Mouse (Mus musculus): ENCODE results near the gene Tiparp. TPM values are rescaled to one million over a fixed set of nuclear protein-coding genes. Genes with fewer than 3 reads are reported as not detected.

Tiparp gene
- polyA plus RNA-seq, 1 experiment from 2014 or later, result 39.5 TPM

DNA sequence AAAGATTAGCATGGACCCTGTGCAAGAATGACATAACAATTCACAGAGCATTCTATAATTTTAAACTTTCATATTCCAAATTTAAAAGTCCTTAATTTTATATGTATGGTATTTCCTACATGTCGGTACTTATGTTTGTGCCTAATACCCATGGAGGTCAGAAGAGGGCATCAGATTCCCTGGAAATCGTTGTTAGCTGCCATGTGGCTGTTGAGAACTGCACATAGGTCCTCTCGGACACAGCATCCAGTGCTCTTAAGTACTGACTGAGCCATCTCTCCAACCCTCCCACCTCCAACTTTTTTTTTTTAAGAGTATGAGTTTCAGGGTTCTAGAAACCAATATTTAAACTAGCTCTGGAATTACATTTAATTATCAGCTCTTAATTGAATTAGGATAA is 2.5 kb upstream of the Tiparp start:
- peaks cover 2% of the 10 kb centered on the region; the same call in 1 of the 2 replicates for H3K4me1 ChIP-seq (ENCODE audit: control insufficient read depth, insufficient read depth, low read length)
- ATAC-seq, result no peak
- no peak overlapping the region for H3K27ac ChIP-seq (ENCODE audit: low read length)
- H3K9ac ChIP-seq (ENCODE audit: low read depth, low read length), result no peak overlapping the region
- no peaks in the 10 kb centered on the region for H3K27me3 ChIP-seq (replicated peaks; ENCODE audit: control insufficient read depth, insufficient read depth, low read length)
- H3K36me3 ChIP-seq (ENCODE audit: control insufficient read depth, insufficient read depth, low read length), result no peaks in the 10 kb centered on the region
- H3K9me3 ChIP-seq (ENCODE audit: control insufficient read depth, low read length), result no peaks in the 10 kb centered on the region
- H3K4me3 ChIP-seq (ENCODE audit: low read length), result no peak overlapping the region
- 83% methylated on average over 3 of the region's 3 CpGs for WGBS
- no peak overlapping the region for H3K4me2 ChIP-seq (ENCODE audit: low read depth, low read length)

- Histone ChIP-seq H3K27ac (ENCODE audit: low read length) (peak overlapping the region; percentile 99), H3K36me3 (ENCODE audit: control insufficient read depth, insufficient read depth, low read length) (no peaks in the 10 kb centered on the region), H3K4me1 (ENCODE audit: control insufficient read depth, insufficient read depth, low read length) (peaks cover 2% of the 10 kb centered on the region; the same call in 1 of the 2 replicates), H3K9me3 (ENCODE audit: control insufficient read depth, low read length) (no peaks in the 10 kb centered on the region), H3K9ac (ENCODE audit: low read depth, low read length) (peak overlapping the region; percentile 95), H3K4me3 (ENCODE audit: low read length) (peak overlapping the region; percentile 98), H3K4me2 (ENCODE audit: low read depth, low read length) (peak overlapping the region; percentile 61), H3K27me3 (replicated peaks; ENCODE audit: control insufficient read depth, insufficient read depth, low read length) (no peaks in the 10 kb centered on the region)
- ATAC-seq, result no peak
- 14% methylated on average over 3 of the region's 3 CpGs for WGBS
These were observed 1.0 kb upstream of the Tiparp start for GRCm38 (mm10) chr3:65527196-65527595.

- H3K4me2 ChIP-seq (ENCODE audit: low read depth, low read length), result peak overlapping the region; percentile 40
- no peaks in the 10 kb centered on the region for H3K27me3 ChIP-seq (replicated peaks; ENCODE audit: control insufficient read depth, insufficient read depth, low read length)
- peak overlapping the region; percentile 98 for H3K9ac ChIP-seq (ENCODE audit: low read depth, low read length)
- H3K36me3 ChIP-seq (ENCODE audit: control insufficient read depth, insufficient read depth, low read length), result no peaks in the 10 kb centered on the region
- peak; percentile 55 for ATAC-seq
- under 1% methylated on average over 89 of the region's 97 CpGs for WGBS
- peak overlapping the region; percentile 98 for H3K4me3 ChIP-seq (ENCODE audit: low read length)
- H3K27ac ChIP-seq (ENCODE audit: low read length), result peak overlapping the region; percentile 98
- no peaks in the 10 kb centered on the region for H3K9me3 ChIP-seq (ENCODE audit: control insufficient read depth, low read length)
- H3K4me1 ChIP-seq (ENCODE audit: control insufficient read depth, insufficient read depth, low read length), result peaks cover 5% of the 10 kb centered on the region; the same call in 1 of the 2 replicates
These were observed 632 bp downstream of the Tiparp start for GRCm38 (mm10) chr3:65528614-65529470.

GRCm38 (mm10) chr3:65529471-65530215 is 1.4 kb downstream of the Tiparp start:
- peak overlapping the region; percentile 98 for H3K4me3 ChIP-seq (ENCODE audit: low read length)
- H3K9me3 ChIP-seq (ENCODE audit: control insufficient read depth, low read length), result no peaks in the 10 kb centered on the region
- H3K27me3 ChIP-seq (replicated peaks; ENCODE audit: control insufficient read depth, insufficient read depth, low read length), result no peaks in the 10 kb centered on the region
- peaks cover 5% of the 10 kb centered on the region; the same call in 1 of the 2 replicates for H3K4me1 ChIP-seq (ENCODE audit: control insufficient read depth, insufficient read depth, low read length)
- peak; percentile 6; the same call in 1 of the 2 replicates for ATAC-seq
- WGBS, result 1% methylated on average over 19 of the region's 19 CpGs
- H3K27ac ChIP-seq (ENCODE audit: low read length), result peak overlapping the region; percentile 98
- H3K9ac ChIP-seq (ENCODE audit: low read depth, low read length), result peak overlapping the region; percentile 98
- H3K4me2 ChIP-seq (ENCODE audit: low read depth, low read length), result peak overlapping the region; percentile 40
- H3K36me3 ChIP-seq (ENCODE audit: control insufficient read depth, insufficient read depth, low read length), result no peaks in the 10 kb centered on the region

- Histone ChIP-seq H3K36me3 (ENCODE audit: control insufficient read depth, insufficient read depth, low read length) (no peaks in the 10 kb centered on the region), H3K4me2 (ENCODE audit: low read depth, low read length) (no peak overlapping the region), H3K4me3 (ENCODE audit: low read length) (no peak overlapping the region), H3K27ac (ENCODE audit: low read length) (no peak overlapping the region), H3K9me3 (ENCODE audit: control insufficient read depth, low read length) (no peaks in the 10 kb centered on the region), H3K9ac (ENCODE audit: low read depth, low read length) (no peak overlapping the region), H3K4me1 (ENCODE audit: control insufficient read depth, insufficient read depth, low read length) (0 out of 2 replicates have a peak, but pooled peaks cover 5% of the 10 kb centered on the region), H3K27me3 (replicated peaks; ENCODE audit: control insufficient read depth, insufficient read depth, low read length) (no peaks in the 10 kb centered on the region)
- WGBS, result 82% methylated on average over 2 of the region's 2 CpGs
- ATAC-seq, result no peak
These were observed 4.8 kb downstream of the Tiparp start for GRCm38 (mm10) chr3:65533014-65533413.

DNA sequence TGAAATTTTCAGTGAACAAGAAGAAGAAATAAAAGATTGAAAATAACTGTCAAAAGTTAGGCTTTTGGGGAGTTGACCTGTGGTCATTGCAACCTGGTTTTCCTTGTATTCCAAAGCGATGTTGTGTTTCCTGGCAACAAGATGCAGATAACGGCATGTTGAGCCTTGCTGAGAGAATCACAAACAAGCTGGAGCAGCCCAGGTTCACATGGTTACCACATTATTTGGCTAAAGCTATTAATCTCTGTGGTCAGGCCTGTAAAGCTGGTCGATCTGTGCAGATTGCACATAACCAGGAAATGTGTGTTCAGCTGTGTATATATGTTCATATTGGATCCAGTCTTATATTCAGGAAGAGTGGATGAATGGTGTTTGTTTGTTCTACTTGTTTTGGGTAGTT is 5.4 kb downstream of the Tiparp start:
- 35% methylated on average over 3 of the region's 3 CpGs for WGBS

GRCm38 (mm10) chr3:65534488-65534887 is 6.3 kb downstream of the Tiparp start:
- no peaks in the 10 kb centered on the region for H3K9me3 ChIP-seq (ENCODE audit: control insufficient read depth, low read length)
- no peak overlapping the region for H3K27ac ChIP-seq (ENCODE audit: low read length)
- H3K4me3 ChIP-seq (ENCODE audit: low read length), result no peak overlapping the region
- ATAC-seq, result no peak
- no peaks in the 10 kb centered on the region for H3K27me3 ChIP-seq (replicated peaks; ENCODE audit: control insufficient read depth, insufficient read depth, low read length)
- H3K9ac ChIP-seq (ENCODE audit: low read depth, low read length), result no peak overlapping the region
- peaks cover 5% of the 10 kb centered on the region; the same call in 1 of the 2 replicates for H3K4me1 ChIP-seq (ENCODE audit: control insufficient read depth, insufficient read depth, low read length)
- no peaks in the 10 kb centered on the region for H3K36me3 ChIP-seq (ENCODE audit: control insufficient read depth, insufficient read depth, low read length)
- 72% methylated on average over 2 of the region's 2 CpGs for WGBS
- no peak overlapping the region for H3K4me2 ChIP-seq (ENCODE audit: low read depth, low read length)

More for the DNA sequence above, 5.4 kb downstream of the Tiparp start:
- Histone ChIP-seq H3K4me3 (ENCODE audit: low read length) (no peak overlapping the region), H3K9me3 (ENCODE audit: control insufficient read depth, low read length) (no peaks in the 10 kb centered on the region), H3K27ac (ENCODE audit: low read length) (no peak overlapping the region), H3K9ac (ENCODE audit: low read depth, low read length) (no peak overlapping the region), H3K36me3 (ENCODE audit: control insufficient read depth, insufficient read depth, low read length) (no peaks in the 10 kb centered on the region), H3K27me3 (replicated peaks; ENCODE audit: control insufficient read depth, insufficient read depth, low read length) (no peaks in the 10 kb centered on the region), H3K4me1 (ENCODE audit: control insufficient read depth, insufficient read depth, low read length) (0 out of 2 replicates have a peak, but pooled peaks cover 5% of the 10 kb centered on the region), H3K4me2 (ENCODE audit: low read depth, low read length) (no peak overlapping the region)
- ATAC-seq, result no peak

DNA sequence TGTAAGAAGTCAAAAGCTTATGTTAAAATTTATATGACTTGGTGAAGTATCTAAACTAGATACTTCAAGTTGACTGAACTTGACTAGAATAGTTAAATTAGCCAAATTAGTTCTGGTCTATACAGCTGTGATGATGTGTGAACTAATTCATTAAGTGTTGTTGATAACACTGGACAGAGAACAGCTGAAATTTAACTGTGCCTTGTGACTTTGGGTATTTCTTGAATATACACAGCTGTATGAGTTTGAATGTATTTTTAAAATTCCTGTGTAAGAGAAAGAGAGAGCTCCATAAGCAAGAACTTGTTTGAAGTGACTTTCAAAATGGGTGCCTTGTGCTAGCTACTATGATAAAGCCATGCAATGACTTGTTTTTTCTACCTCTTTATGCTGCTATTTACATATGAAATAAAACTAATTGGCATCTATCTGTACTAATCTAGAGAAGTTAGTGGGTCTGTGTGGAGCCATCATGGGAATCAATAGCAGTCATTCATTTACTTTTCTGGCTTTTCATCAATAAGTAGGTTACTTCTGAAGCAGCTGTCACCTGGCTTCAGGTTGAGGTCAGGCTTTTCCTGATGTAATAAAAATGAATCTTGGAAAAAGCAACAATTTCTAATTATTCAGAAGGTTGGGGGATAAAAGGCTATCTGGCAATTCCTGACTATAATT is 7.0 kb downstream of the Tiparp start:
- H3K9me3 ChIP-seq (ENCODE audit: control insufficient read depth, low read length), result no peaks in the 10 kb centered on the region
- H3K4me1 ChIP-seq (ENCODE audit: control insufficient read depth, insufficient read depth, low read length), result peaks cover 5% of the 10 kb centered on the region; the same call in 1 of the 2 replicates
- H3K27ac ChIP-seq (ENCODE audit: low read length), result no peak overlapping the region
- no peak overlapping the region for H3K4me3 ChIP-seq (ENCODE audit: low read length)
- no peak for ATAC-seq
- H3K4me2 ChIP-seq (ENCODE audit: low read depth, low read length), result no peak overlapping the region
- H3K36me3 ChIP-seq (ENCODE audit: control insufficient read depth, insufficient read depth, low read length), result no peaks in the 10 kb centered on the region
- H3K9ac ChIP-seq (ENCODE audit: low read depth, low read length), result no peak overlapping the region
- H3K27me3 ChIP-seq (replicated peaks; ENCODE audit: control insufficient read depth, insufficient read depth, low read length), result no peaks in the 10 kb centered on the region

DNA sequence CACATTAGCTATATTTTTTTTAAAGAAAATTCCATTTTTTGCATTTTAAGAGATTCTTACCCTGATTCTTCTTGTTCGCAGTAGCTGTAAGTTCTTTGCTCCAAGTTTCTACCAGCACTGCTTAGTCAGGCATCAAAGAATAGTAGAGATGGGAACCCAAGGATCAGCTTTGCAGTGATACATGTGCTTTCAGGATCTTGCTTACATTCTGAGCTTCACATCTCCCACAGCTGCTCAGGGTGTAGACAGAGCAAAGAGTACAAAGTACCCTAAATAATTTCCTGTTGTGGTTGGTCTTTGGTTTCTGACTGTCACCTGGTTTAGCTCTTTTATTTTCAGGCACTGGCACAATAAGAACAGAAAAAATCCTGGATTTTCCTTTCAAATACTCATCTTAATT is 9.1 kb downstream of the Tiparp start:
- H3K27ac ChIP-seq (ENCODE audit: low read length), result peak overlapping the region; percentile 54; the same call in 1 of the 2 replicates
- H3K4me1 ChIP-seq (ENCODE audit: control insufficient read depth, insufficient read depth, low read length), result peaks cover 5% of the 10 kb centered on the region; the same call in 1 of the 2 replicates
- no peaks in the 10 kb centered on the region for H3K36me3 ChIP-seq (ENCODE audit: control insufficient read depth, insufficient read depth, low read length)
- no peak overlapping the region for H3K9ac ChIP-seq (ENCODE audit: low read depth, low read length)
- no peak overlapping the region for H3K4me2 ChIP-seq (ENCODE audit: low read depth, low read length)
- no peaks in the 10 kb centered on the region for H3K9me3 ChIP-seq (ENCODE audit: control insufficient read depth, low read length)
- WGBS, result 54% methylated on average over 1 of the region's 1 CpGs
- H3K4me3 ChIP-seq (ENCODE audit: low read length), result no peak overlapping the region
- ATAC-seq, result peak; percentile 39
- no peaks in the 10 kb centered on the region for H3K27me3 ChIP-seq (replicated peaks; ENCODE audit: control insufficient read depth, insufficient read depth, low read length)

Data from intestine, embryonic 16.5 days (tissue).